Mouse (Mus musculus): ENCODE measurements at regions not wholly inside any gene's neighbourhood (a gene's known extent, or its start where the extent isn't known, plus 50 kb on each side); places are given as distances from the start of the nearest gene placed in this dataset.

DNA sequence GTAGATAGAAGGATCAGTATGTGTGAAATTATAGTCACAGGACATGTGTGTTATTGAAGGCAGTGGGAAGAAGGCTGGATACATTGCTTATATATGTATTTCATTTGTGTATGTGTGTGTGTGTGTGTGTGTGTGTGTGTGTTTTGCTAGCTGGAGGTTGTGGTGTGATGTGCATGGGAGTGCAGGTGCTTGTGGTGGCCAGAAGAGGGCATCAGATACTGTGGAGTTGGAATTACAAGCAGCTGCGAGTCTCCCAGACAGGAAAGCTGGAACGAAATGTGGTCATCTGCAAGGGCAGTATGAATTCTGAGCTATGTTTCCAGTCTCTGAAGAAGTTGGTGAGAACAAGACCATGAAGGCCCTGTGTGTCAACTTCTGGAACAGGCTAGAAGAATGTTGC lies 145.1 kb downstream of the Tmem38b start:
- H3K4me1 ChIP-seq (replicated peaks; ENCODE audit: insufficient read depth, low read length): no peaks in the 10 kb centered on the region
- no peak for DNase-seq (ENCODE audit: low spot score)
- H3K36me3 ChIP-seq (ENCODE audit: insufficient read depth, low read length): no peaks in the 10 kb centered on the region
- H3K9me3 ChIP-seq (replicated peaks; ENCODE audit: low read length): no peaks in the 10 kb centered on the region
- H3K27me3 ChIP-seq (ENCODE audit: insufficient read depth, low read length): no peaks in the 10 kb centered on the region
- H3K27ac ChIP-seq: no peak overlapping the region
- no peak for TF ChIP-seq CTCF (IDR thresholded peaks at IDR 0.05; ENCODE audit: low read depth)
- no peak overlapping the region for H3K4me3 ChIP-seq (replicated peaks; ENCODE audit: low read depth, low read length)
- no peak overlapping the region for H3K4me2 ChIP-seq (ENCODE audit: low read length)
- no peak for ATAC-seq (replicated peaks; ENCODE audit: low FRiP score, low read depth)
- WGBS: 93% methylated on average over 2 of the region's 2 CpGs
- no peak overlapping the region for H3K9ac ChIP-seq (ENCODE audit: low read depth, low read length)

DNA sequence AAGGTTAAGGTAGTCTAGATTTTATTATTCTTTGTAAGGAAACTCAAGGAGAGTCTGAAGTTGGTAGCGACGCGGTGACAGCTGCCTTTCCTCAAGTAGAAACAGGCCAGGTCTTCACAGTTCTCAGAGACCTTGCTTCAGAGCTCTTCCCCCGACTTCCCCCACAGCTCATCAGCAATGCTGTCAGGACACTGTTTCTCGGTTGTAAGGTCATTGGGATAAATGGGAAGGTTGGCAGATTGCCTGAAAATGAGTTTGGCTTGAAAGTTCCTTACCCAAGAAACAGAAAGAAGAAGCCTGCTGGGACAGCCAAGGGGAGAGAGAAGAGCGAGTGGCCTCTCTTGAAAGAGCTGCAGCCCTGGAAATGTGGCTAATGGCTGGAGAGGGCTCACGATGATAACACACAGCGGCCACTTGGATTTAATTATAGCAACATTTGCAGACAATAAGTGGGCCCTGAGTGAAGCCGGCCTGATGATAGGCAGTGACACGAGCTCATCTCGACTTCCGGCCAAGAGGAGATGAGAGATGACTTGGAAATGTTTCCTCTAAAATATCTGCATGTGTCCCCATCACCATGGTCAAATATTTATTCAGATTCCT lies 150.3 kb downstream of the Tmem38b start:
- no peak overlapping the region for H3K4me2 ChIP-seq (ENCODE audit: low read length)
- TF ChIP-seq CTCF (IDR thresholded peaks at IDR 0.05; ENCODE audit: low read depth): no peak
- WGBS: 63% methylated on average over 12 of the region's 12 CpGs
- H3K9me3 ChIP-seq (replicated peaks; ENCODE audit: low read length): no peaks in the 10 kb centered on the region
- H3K27ac ChIP-seq: no peak overlapping the region
- no peaks in the 10 kb centered on the region for H3K4me1 ChIP-seq (replicated peaks; ENCODE audit: insufficient read depth, low read length)
- H3K36me3 ChIP-seq (ENCODE audit: insufficient read depth, low read length): no peaks in the 10 kb centered on the region
- ATAC-seq (replicated peaks; ENCODE audit: low FRiP score, low read depth) (no peak; the same call in 1 of the 2 replicates), DNase-seq (ENCODE audit: low spot score) (peak; percentile 66)
- H3K9ac ChIP-seq (ENCODE audit: low read depth, low read length): no peak overlapping the region
- H3K27me3 ChIP-seq (ENCODE audit: insufficient read depth, low read length): no peaks in the 10 kb centered on the region
- no peak overlapping the region for H3K4me3 ChIP-seq (replicated peaks; ENCODE audit: low read depth, low read length)

DNA sequence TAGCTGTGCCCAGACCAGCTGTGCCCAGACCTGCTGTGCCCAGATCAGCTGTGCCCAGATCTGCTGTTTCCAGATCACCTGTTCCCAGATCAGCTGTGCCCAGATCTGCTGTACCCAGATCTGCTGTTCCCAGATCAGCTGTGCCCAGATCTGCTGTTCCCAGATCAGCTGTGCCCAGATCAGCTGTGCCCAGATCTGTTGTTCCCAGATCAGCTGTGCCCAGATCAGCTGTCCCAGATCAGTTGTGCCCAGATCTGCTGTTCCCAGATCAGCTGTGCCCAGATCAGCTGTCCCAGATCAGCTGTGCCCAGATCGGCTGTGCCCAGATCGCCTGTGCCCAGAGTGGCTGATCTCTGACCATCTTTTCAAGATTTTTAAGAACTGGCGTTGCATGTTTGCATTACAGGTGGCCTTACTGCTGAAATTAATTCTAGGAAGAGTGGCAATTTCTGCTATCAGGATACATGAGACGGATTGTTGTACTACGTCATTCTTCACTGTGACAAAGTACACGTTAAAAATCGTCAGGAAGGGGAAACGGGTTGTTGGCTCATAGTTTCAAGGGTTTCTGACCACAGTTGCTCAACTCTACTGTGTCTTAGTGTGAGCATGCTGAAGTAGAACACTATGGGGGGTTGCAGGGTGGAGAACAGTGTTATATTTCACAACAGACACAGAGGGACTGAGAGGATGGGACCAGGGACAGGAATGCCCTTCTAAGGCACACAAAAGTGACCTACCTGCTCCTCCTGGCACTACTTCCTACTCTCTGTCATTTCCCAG lies 160.9 kb downstream of the Tmem38b start:
- Histone ChIP-seq H3K4me3 (replicated peaks; ENCODE audit: low read depth, low read length) (no peak overlapping the region), H3K4me1 (replicated peaks; ENCODE audit: insufficient read depth, low read length) (no peaks in the 10 kb centered on the region), H3K36me3 (ENCODE audit: insufficient read depth, low read length) (no peaks in the 10 kb centered on the region), H3K4me2 (ENCODE audit: low read length) (no peak overlapping the region), H3K27ac (no peak overlapping the region), H3K9ac (ENCODE audit: low read depth, low read length) (no peak overlapping the region), H3K27me3 (ENCODE audit: insufficient read depth, low read length) (no peaks in the 10 kb centered on the region), H3K9me3 (replicated peaks; ENCODE audit: low read length) (no peaks in the 10 kb centered on the region)
- no peak for ATAC-seq (replicated peaks; ENCODE audit: low FRiP score, low read depth)
- WGBS: 71% methylated on average over 8 of the region's 8 CpGs
- no peak for DNase-seq (ENCODE audit: low spot score)
- TF ChIP-seq CTCF (IDR thresholded peaks at IDR 0.05; ENCODE audit: low read depth): no peak

DNA sequence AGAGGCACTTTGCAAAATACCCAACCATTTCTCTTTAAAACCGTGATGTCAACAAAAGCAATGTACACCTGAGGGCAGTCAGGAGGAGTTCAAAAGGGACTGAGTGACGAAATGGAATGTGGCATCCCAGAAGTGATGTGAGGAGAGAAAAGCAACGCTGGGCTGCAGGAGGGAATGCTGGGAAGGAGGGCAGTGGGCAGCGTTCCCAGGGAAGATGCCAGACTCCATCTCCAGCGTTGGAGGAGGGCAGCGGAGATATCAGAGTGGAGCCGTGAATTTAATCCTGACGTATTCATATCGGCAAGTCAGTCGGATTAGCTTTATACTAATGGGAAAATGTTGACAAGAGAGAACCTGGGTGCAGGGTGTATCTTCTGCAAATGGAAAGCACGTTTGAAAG lies 161.7 kb downstream of the Tmem38b start:
- TF ChIP-seq CTCF (IDR thresholded peaks at IDR 0.05; ENCODE audit: low read depth): no peak
- no peak overlapping the region for H3K4me2 ChIP-seq (ENCODE audit: low read length)
- no peak for DNase-seq (ENCODE audit: low spot score)
- no peaks in the 10 kb centered on the region for H3K4me1 ChIP-seq (replicated peaks; ENCODE audit: insufficient read depth, low read length)
- 79% methylated on average over 11 of the region's 11 CpGs for WGBS
- no peaks in the 10 kb centered on the region for H3K27me3 ChIP-seq (ENCODE audit: insufficient read depth, low read length)
- no peak overlapping the region for H3K4me3 ChIP-seq (replicated peaks; ENCODE audit: low read depth, low read length)
- ATAC-seq (replicated peaks; ENCODE audit: low FRiP score, low read depth): no peak
- no peak overlapping the region for H3K27ac ChIP-seq
- no peak overlapping the region for H3K9ac ChIP-seq (ENCODE audit: low read depth, low read length)
- no peaks in the 10 kb centered on the region for H3K9me3 ChIP-seq (replicated peaks; ENCODE audit: low read length)
- no peaks in the 10 kb centered on the region for H3K36me3 ChIP-seq (ENCODE audit: insufficient read depth, low read length)

DNA sequence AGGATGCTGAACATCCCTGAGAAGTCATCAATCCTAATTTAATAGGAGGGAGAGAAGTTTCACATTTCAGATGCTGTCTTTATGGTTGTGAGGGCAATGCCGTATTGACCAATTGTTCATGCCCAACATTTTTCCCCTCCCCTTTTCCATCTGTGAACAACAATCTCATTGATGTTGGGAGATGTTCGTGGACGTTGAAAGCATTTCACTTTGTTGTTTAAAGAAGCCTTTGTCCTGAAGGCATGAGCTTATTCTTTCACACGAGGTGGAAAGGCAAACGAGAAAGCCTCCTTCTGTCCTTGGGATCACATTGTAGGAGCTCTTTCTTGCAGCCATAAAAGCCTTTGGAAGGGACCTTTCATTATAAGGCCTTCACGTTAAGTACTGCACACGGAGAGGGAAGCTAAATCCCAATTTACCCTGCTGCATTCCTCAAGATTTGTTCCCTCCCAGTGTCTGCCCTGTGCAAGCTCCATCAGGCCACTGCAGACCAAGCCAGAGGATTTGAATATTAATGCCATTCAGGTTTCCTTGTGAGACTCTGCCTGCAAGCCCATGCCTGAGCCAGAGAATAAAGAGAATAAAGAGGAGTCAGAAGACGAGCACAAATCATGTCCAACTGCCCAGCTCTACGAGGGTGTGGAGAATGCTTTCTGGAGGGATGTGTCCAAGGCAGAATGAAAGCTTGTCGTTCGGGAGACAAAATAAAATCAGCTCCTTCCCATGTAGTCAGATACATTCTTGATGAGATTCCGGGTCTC lies 195.4 kb downstream of the Tmem38b start:
- no peaks in the 10 kb centered on the region for H3K36me3 ChIP-seq (ENCODE audit: insufficient read depth, low read length)
- H3K27ac ChIP-seq: no peak overlapping the region
- H3K4me3 ChIP-seq (replicated peaks; ENCODE audit: low read depth, low read length): no peak overlapping the region
- WGBS: 32% methylated on average over 12 of the region's 12 CpGs
- no peak overlapping the region for H3K9ac ChIP-seq (ENCODE audit: low read depth, low read length)
- no peaks in the 10 kb centered on the region for H3K4me1 ChIP-seq (replicated peaks; ENCODE audit: insufficient read depth, low read length)
- 0 out of 2 replicates have a peak overlapping the region, but pooled peaks have one; percentile 10 for H3K4me2 ChIP-seq (ENCODE audit: low read length)
- no peak for ATAC-seq (replicated peaks; ENCODE audit: low FRiP score, low read depth)
- no peak for TF ChIP-seq CTCF (IDR thresholded peaks at IDR 0.05; ENCODE audit: low read depth)
- DNase-seq (ENCODE audit: low spot score): peak; percentile 3
- H3K27me3 ChIP-seq (ENCODE audit: insufficient read depth, low read length): no peaks in the 10 kb centered on the region
- no peaks in the 10 kb centered on the region for H3K9me3 ChIP-seq (replicated peaks; ENCODE audit: low read length)

DNA sequence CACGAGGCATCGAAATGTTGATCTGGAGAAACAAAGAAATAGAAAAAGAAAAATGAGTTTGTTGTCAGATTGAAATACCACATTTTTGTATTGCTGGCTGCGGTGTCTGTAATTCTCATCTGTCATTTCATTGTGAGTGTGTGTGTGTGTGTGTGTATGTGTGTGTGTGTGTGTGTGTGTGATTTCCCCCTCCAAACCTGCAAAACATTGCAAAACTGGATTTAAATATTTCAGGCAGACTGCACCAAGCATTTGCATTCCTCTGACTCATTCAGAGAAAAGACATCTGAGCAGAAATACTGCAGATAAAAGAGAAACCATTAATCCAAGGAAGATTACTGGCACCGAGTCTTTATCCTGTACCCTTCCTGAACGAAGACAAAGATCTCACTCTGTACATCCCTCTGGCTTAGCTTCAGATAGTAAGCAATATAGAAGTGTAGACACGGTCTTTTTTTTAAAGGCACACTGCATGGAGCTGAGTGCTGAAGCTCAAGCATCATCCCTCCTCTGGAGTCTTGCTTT lies 196.1 kb downstream of the Tmem38b start:
- TF ChIP-seq CTCF (IDR thresholded peaks at IDR 0.05; ENCODE audit: low read depth): no peak
- Histone ChIP-seq H3K9me3 (replicated peaks; ENCODE audit: low read length) (no peaks in the 10 kb centered on the region), H3K4me3 (replicated peaks; ENCODE audit: low read depth, low read length) (no peak overlapping the region), H3K27me3 (ENCODE audit: insufficient read depth, low read length) (no peaks in the 10 kb centered on the region), H3K36me3 (ENCODE audit: insufficient read depth, low read length) (no peaks in the 10 kb centered on the region), H3K4me2 (ENCODE audit: low read length) (no peak overlapping the region), H3K9ac (ENCODE audit: low read depth, low read length) (no peak overlapping the region), H3K4me1 (replicated peaks; ENCODE audit: insufficient read depth, low read length) (no peaks in the 10 kb centered on the region), H3K27ac (no peak overlapping the region)
- 62% methylated on average over 6 of the region's 6 CpGs for WGBS
- ATAC-seq (replicated peaks; ENCODE audit: low FRiP score, low read depth): no peak
- DNase-seq (ENCODE audit: low spot score): no peak
